Mouse (Mus musculus): Measurements from ENCODE around the gene Meis1.

Gene Meis1

GRCm38 (mm10) chr11:18905431-18905830 is 113.4 kb downstream of the Meis1 start:
- CTCF ChIA-PET, result no interaction called here

GRCm38 (mm10) chr11:18904880-18905279 is 113.9 kb downstream of the Meis1 start:
- CTCF ChIA-PET, result no interaction called here

- CTCF ChIA-PET, result no interaction called here
These were observed 114.5 kb downstream of the Meis1 start for GRCm38 (mm10) chr11:18904285-18904684.

GRCm38 (mm10) chr11:18900489-18900888 is 118.3 kb downstream of the Meis1 start:
- CTCF ChIA-PET, result no interaction called here

- CTCF ChIA-PET, result no interaction called here
These were observed 119.9 kb downstream of the Meis1 start for GRCm38 (mm10) chr11:18898862-18899261.

- CTCF ChIA-PET, result no interaction called here
These were observed 120.7 kb downstream of the Meis1 start for GRCm38 (mm10) chr11:18897921-18898646.

- CTCF ChIA-PET, result no interaction called here
These were observed 121.5 kb downstream of the Meis1 start for GRCm38 (mm10) chr11:18897250-18897649.

- CTCF ChIA-PET, result no interaction called here
These were observed 126.3 kb downstream of the Meis1 start for GRCm38 (mm10) chr11:18892470-18892869.

GRCm38 (mm10) chr11:18889139-18889538 is 129.6 kb downstream of the Meis1 start:
- CTCF ChIA-PET, result no interaction called here

- CTCF ChIA-PET, result no interaction called here
These were observed 130.1 kb downstream of the Meis1 start for GRCm38 (mm10) chr11:18888651-18889050.

- CTCF ChIA-PET, result no interaction called here
These were observed 133.0 kb downstream of the Meis1 start for GRCm38 (mm10) chr11:18885729-18886325.

GRCm38 (mm10) chr11:18885036-18885728 is 133.6 kb downstream of the Meis1 start:
- CTCF ChIA-PET, result interaction anchor here (0.6 kb wide), 1 partner anchor 15 kb away, joined by 3 read pairs; no protein-coding TSS in a partner anchor

GRCm38 (mm10) chr11:18883987-18884386 is 134.8 kb downstream of the Meis1 start:
- CTCF ChIA-PET, result no interaction called here

- CTCF ChIA-PET, result no interaction called here
These were observed 135.3 kb downstream of the Meis1 start for GRCm38 (mm10) chr11:18883507-18883881.

- CTCF ChIA-PET, result no interaction called here
These were observed 135.9 kb downstream of the Meis1 start for GRCm38 (mm10) chr11:18882747-18883506.

- CTCF ChIA-PET, result no interaction called here
These were observed 136.5 kb downstream of the Meis1 start for GRCm38 (mm10) chr11:18882315-18882714.

- CTCF ChIA-PET, result no interaction called here
These were observed 138.0 kb downstream of the Meis1 start for GRCm38 (mm10) chr11:18880806-18881205.

- CTCF ChIA-PET, result no interaction called here
These were observed 139.3 kb downstream of the Meis1 start for GRCm38 (mm10) chr11:18879456-18879818.

GRCm38 (mm10) chr11:18878748-18879455 is 139.9 kb downstream of the Meis1 start:
- CTCF ChIA-PET, result no interaction called here

- CTCF ChIA-PET, result no interaction called here
These were observed 140.8 kb downstream of the Meis1 start for GRCm38 (mm10) chr11:18878016-18878415.

GRCm38 (mm10) chr11:18877626-18878011 is 141.2 kb downstream of the Meis1 start:
- CTCF ChIA-PET, result no interaction called here
